Mouse (Mus musculus): Measurements from ENCODE around the gene Tsen54.

The Tsen54 gene

DNA sequence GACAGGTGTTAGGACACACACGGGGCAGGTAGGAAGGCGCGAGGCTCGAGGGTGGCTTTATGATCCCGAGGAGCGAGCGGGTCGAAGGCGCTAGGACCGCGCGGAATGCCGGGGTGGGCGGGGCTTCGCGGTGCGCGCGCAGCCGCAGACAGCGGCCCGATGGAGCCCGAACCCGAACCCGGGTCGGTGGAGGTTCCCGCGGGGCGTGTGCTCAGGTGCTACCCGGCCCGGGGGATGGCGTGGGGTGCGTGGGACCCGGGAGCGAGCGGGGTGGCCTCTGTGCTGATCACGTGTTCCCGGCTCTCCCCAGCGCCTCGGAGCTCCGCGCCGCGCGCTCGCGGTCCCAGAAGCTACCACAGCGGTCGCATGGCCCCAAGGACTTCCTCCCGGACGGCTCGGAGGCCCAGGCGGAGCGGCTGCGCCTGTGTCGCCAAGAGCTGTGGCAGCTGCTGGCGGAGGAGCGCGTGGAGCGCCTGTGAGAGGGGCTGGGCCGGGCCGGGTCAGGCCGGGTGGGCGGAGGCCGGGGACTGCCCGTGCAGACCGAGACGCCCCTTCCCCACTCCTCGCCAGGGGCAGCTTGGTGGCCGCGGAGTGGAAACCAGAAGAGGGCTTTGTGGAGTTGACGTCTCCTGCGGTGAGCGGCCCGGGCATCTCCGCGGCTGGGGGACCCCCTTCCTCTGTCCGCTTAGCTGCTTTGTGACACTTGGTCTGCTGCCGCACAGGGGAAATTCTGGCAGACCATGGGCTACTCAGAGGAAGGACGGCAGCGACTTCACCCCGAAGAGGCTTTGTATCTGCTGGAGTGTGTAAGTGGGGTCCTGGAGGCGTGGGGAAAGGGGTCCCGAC lies at the start of gene Tsen54:
TSS of gene Tsen54 (plus strand) at position 120 of the 846 bp plus-strand sequence.
- DNase-seq (ENCODE audit: low read depth, low spot score), result peak; percentile 74

- peak; percentile 99 for DNase-seq (ENCODE audit: low read depth, low spot score)
Measured at GRCm38 (mm10) chr11:115765103-115765606, 49.4 kb upstream of the Tsen54 start, which contains the start of gene Tmem94. Gene Tmem94, plus strand, starts transcription at chr11:115765433.

DNA sequence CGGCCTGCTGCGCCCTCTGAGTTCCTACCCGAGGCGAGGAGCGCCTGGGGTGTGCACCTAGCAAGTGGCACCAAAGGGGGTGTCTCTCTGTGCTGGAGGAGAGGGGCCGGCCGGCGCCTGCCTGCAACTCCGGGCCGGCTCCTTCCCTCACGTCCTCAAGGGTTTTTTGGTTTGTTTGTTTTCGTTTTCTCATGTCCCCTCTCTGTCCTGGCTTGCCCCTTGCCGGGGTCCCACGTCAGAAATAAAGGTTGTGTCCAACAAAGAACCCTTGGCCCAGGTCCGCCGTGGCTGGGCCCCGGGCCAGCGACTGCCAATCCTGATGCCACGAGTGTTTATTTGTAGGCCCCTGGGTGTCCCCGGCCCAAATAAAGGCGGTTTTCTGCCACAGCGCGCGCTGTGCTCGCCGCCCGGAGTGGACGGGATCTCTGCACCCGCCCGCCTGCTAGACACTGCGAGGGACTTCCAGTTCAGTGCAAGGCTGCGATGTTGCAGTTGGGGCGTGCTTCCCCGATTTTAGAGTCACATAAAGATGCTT lies 48.9 kb upstream of the Tsen54 start:
- DNase-seq (ENCODE audit: low read depth, low spot score), result peak; percentile 43

DNA sequence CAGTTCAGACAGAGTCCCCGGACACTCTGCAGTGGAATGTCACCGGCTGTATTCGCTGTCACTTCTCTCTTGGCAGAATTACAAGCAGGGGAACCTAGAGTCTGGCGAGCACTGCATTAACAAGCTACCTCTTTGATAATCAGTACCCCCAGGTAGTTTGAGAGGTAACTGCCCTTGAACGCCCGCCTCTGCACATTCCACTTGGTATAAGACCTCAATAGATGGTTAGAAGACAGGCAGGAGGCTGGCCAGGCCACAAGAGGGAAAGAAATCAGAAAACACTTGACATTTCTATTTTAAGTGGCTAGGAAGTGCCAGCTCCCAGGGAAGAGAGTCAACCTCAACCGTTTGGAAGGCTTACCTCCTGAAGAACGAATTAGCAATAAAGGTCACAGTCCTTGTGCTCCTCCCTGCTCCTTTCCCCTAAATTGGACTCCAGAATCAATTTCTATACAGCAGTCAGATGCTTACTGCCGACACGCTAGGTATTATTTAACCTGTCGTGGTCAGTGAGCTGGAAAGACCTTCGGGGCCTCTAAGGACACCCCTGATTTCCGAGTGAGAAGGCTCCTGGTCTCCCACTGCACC lies 48.1 kb upstream of the Tsen54 start:
- no peak for DNase-seq (ENCODE audit: low read depth, low spot score)

DNA sequence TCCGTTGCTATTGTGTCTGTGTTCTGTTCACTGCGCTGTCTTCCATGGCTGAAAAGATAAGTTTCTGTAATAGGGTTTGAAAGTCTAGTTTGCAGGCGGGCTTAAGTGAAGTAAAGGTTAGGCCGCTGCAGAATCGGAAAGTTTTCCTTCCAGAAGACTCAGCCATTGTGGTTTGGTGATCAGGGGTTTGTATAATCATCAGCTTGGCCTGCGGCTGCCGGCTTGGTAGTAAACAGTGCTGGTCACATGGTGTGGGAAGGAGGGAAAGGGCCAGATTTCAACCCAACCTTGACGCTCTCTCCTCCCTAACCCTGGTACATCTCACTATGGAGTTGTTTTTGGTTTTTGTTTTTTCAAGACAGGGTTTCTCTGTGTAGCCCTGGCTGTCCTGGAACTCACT lies 47.5 kb upstream of the Tsen54 start:
- no peak for DNase-seq (ENCODE audit: low read depth, low spot score)

GRCm38 (mm10) chr11:115768896-115769295 lies 45.6 kb upstream of the Tsen54 start:
- DNase-seq (ENCODE audit: low read depth, low spot score), result no peak

- no peak for DNase-seq (ENCODE audit: low read depth, low spot score)
Measured at GRCm38 (mm10) chr11:115774653-115775052, 39.9 kb upstream of the Tsen54 start.

DNA sequence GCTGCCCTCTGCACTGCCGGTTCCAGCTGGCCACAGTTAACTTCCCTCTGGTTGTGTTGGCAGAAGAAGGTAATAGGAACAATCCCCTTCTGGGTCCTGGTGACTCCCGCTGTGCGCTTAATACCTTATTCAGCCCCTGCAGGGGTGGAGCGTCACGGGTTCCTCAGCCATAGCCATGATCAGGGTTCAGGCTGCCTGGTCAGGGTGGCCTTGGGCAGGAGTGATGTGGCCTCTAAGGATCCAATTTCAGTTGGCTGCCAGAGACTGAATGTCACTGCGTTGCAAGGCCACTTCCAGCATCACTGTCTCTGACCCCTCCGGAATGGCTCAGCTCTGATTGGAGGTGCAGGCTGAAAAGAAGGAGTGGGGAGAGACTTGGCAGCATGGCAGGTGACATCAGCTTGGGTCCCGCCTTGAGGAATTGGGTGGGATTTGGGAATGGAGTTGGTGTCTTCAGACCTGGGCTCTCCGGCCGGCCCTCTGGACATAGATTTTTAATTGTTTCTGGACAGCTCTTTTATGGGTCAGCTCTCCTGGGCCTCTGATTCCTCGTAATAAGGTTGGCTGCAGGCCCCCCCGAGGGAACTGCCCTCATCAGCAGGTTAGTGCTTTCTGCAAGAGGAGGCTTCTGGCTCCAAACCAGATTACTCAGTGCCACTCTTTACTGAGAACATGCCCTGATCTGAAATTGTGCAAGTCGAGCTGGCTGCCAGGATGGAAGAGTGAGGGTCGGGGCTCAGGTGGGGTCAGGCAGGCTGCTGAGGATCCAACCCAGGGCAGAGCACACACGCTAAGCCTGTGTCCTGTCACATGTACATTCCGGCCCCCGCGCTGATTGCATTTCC lies 38.5 kb upstream of the Tsen54 start:
- no peak for DNase-seq (ENCODE audit: low read depth, low spot score)

DNA sequence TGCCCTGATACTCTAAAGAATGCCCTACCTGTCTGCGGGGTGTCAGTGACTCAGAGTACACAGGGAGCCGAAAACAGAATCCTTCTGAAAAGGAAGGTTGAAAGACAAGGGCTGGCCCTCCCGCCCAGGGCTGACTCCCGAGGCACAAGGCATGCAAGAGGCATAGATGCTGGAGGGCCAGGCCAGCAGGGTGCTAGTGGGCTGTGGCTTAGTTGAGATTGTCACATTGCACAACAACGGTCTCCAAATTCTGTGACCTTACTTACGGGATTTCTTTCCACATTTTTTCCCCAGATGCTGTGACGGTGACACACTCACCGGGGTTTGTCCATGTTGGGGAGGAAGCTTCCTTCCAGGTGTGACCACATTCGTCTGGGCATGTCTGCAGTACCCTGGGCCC lies 37.6 kb upstream of the Tsen54 start:
- DNase-seq (ENCODE audit: low read depth, low spot score), result no peak

DNA sequence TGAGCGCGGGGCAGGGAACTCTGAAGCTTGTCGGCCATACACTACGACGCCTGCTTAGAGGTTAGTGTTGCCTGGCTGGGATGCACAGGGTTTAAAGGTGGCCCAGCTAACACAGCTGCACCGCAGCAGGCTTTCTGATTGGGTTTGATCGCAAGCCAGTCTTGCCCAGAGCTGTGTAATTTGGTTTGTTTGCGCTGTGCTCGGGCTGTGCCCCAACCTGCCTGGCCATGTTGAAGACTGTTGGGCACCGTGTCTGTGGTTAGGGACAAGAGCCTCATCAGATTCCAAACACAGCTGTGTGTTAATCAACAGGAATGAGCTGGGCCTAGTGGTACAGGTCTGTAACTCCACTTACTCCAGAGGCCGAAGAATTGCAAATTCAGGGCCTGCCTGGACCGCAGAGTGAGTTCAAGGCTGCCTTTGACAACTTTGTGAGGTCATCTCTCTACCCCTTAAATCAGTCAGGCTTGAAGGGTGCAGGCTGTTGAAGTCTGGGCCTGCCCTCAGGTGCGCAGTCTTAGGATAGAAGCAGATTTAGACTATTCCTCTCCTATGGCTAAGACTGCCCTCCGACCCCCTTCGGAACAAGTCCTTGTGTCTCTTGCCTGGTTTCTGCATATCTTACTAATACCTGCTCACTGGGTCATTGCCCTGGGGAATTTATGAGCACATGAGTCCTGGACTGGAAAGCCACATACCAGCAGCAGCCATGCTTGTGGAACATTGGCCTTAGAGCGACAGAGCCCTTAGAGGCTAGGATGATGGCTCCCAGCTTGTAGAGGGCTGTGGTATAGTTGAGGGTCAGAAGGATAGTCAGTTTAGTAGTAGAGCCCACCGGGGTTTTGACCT lies 36.8 kb upstream of the Tsen54 start:
- peak; percentile 43 for DNase-seq (ENCODE audit: low read depth, low spot score)

DNA sequence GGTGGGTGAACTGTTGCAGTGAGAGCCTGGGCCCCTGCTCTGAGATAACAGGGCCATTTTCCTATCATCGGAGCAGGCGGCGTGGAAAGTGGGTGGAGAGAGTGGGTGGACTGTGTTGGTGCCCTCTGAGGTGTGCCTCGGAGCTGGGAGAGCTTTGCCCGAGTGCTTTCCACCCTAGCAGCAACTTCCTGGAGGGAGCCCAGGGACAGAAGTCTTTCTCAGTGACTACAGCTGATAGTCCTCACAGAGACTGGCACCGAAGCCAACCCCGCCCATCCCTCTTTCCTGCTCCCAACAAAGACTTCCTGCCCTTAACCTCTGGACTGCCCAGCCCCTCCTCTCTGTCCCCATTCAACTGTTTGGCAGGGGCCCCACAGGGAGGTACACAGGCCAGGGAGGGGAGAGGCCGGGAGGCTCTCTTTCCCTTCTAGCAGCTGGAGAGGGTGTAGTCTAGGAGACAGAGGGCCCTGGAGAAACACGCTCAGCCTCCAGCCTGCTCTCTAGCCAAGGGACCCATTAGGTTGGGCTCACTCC lies 35.4 kb upstream of the Tsen54 start:
- DNase-seq (ENCODE audit: low read depth, low spot score), result no peak

DNA sequence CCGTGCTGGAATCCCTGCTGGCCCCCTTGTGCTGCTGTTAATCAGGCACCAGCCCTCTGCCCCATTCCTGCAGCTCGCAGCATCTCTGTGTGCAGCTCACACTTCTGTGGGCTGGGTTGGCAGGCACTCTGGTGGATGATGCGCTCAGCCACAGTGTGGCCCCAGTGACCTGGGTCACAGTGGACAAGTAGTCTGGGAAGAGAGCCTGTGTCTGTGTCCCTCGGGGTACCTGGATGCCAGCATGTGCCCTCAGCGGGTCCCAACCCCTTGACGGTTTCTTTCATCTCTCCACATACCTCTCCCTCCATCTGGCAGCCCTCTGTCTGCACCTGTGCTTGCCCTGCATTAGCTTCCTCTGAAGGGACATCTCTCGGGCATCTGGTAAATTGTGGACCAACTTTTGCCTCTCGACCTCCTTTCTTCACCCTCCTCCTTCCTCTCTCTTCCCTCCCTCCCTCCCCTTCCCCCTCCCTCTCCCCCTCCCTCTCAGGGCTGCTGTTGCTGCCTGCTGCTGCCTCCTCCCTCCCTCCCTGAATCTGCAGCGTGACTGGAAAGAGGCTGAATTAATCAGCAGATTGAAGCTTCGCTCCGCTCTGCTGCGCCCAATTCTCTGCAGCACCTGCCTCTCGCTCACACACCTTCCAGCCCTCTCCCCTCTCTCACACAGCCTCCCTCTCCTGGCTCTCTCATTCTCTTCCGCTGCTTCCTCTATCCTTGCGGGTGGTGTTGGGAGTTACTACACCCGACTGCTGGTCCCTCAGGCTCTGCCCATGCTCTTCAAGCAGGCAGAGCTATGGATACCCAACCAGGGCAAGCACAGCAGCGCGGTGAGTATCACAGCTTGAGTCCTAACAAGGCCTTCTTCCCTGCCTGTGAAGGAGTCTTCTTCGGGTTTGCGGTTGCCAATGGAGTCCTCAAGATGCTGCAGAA lies 34.1 kb upstream of the Tsen54 start:
- DNase-seq (ENCODE audit: low read depth, low spot score), result no peak

DNA sequence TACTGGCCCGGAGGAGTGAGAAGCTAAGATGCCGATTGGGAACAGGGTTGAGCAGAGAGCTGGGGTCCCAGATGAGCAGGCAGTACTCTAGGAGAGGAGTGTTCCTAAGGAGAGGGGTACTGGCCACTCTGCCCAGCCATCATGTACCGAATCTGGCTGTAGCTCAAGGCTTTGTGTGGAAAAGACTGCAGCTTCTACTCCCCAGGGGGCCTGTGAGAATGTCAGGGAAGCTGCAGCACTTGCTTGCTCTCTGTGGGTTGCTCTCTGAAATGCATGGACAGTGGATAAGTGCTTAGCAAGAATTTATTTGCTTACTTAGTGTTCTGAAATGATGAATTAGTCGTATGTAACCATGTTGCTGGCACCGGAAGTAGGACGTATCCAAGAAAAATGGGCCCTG lies 28.1 kb upstream of the Tsen54 start:
- DNase-seq (ENCODE audit: low read depth, low spot score), result no peak

DNA sequence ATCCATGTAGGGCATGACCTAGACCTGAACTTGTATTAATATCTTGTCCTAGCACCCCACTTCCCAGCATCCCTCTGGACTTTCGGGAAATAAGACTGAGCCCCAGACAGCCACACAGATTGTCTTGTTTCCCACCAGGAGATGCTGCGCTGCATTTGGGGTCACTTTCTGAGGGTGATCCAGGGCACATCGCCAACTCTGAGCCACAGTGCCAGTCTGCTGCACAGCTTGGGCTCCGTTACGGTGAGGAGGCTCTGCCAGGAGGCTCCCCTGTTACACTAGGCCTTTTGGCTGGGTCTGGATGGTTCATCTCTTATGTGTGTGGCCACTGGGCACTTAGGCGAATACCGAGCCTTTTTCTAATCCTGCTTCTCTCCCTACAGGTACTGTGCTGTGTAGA lies 24.7 kb upstream of the Tsen54 start:
- no peak for DNase-seq (ENCODE audit: low read depth, low spot score)

- DNase-seq (ENCODE audit: low read depth, low spot score), result no peak
Measured at GRCm38 (mm10) chr11:115791919-115792318, 22.6 kb upstream of the Tsen54 start.

GRCm38 (mm10) chr11:115792353-115792752 lies 22.2 kb upstream of the Tsen54 start:
- DNase-seq (ENCODE audit: low read depth, low spot score), result no peak

DNA sequence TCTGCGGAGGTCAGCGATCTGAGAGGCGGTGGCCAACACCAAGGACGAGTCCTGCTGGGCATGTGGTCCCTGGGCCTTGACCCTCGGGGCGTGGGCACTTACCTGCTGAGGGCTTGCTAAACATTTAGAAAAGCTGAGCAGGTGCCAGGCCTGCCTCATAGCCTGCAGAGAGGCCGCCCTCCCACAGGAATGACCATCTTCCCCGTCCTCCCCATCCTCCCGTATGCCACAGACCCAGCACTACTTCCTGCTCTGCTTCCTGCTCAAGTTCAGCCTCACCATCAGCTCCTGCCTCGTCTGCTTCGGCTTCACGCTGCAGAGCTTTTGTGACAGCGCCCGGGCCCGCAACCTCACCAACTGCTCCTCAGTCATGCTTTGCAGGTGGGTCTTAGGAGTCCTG lies 17.6 kb upstream of the Tsen54 start:
- no peak for DNase-seq (ENCODE audit: low read depth, low spot score)

GRCm38 (mm10) chr11:115797665-115798064 lies 16.9 kb upstream of the Tsen54 start:
- no peak for DNase-seq (ENCODE audit: low read depth, low spot score)

DNA sequence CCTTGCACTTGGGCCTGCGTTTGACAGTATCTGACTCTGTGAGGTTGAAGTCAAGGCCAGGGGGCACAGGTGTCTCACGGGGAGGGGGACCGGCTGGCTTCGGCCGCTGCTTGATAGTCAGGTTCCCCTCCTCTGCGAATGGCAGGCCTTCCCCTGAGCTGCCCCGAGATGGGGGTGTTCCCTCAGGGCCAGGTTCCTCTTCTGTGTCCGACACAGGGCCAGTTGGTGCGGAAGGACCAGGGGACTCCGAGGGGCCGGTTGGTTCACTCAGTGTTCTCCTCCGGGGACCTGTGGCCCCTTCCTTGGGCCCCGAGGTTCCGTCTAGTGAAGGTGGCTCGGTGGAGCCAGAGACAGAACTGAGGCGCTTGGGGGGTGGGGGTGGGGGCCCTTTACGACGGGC lies 13.5 kb upstream of the Tsen54 start:
- DNase-seq (ENCODE audit: low read depth, low spot score), result no peak

Measured in forelimb bud, embryonic 11.5 days (tissue).